Mouse (Mus musculus) urinary bladder, postnatal 25 days (tissue): Measurements from ENCODE around the gene Crispld2.

Experiments used
- DNase-seq: peaks from one replicate; pipeline ENCODE4 v3.0.0; 2022; ENCODE audit warnings: low spot score

Gene Crispld2

GRCm38 (mm10) chr8:120036111-120036510, 43.9 kb downstream of the Crispld2 start:
- DNase-seq, result no peak

- DNase-seq, result no peak
Observed at GRCm38 (mm10) chr8:120036578-120036977, 44.3 kb downstream of the Crispld2 start.

DNA sequence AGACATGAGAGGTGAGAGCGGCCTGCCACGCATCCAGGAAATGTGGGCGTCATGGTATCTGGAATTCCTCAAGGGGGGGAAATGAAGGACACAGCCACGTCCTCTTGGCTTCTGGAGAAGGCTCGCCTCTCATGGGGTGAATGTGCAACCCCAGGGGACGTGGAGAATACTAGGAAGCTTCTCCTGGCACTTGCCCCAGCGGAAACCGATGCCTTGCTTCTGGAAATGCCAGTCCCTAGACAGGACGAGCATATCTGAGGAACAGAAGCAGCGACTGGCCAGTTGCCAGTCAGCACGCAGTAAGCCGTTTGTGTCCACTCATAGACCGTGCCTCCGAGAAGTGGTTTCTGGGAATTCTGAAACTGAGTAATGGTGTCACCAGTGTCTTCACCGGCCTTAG, 45.0 kb downstream of the Crispld2 start:
- DNase-seq, result no peak

- DNase-seq, result no peak
Observed at GRCm38 (mm10) chr8:120037611-120038010, 45.4 kb downstream of the Crispld2 start.

DNA sequence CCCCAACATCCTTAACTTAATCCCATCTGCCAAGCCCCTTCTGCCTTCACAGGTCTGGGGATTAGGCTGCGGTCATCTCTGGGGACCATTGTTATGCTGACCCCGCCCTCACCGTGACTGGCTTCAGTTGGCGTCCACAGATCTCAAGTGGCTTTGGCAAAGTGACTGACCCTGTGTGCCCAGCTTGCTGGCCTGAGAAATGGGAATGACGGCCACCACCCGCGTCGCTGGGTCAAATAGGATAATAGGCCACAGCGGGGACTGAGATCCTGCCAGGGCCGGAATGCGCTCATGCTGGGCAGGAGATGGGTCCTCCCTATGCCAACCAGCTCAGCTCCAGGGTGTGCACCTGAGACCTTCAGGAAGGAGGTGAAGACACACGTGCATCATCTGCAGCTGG, 46.5 kb downstream of the Crispld2 start:
- no peak for DNase-seq

GRCm38 (mm10) chr8:120039313-120039919, 47.2 kb downstream of the Crispld2 start:
- DNase-seq, result no peak

GRCm38 (mm10) chr8:120040861-120041260, 48.6 kb downstream of the Crispld2 start:
- DNase-seq, result no peak

DNA sequence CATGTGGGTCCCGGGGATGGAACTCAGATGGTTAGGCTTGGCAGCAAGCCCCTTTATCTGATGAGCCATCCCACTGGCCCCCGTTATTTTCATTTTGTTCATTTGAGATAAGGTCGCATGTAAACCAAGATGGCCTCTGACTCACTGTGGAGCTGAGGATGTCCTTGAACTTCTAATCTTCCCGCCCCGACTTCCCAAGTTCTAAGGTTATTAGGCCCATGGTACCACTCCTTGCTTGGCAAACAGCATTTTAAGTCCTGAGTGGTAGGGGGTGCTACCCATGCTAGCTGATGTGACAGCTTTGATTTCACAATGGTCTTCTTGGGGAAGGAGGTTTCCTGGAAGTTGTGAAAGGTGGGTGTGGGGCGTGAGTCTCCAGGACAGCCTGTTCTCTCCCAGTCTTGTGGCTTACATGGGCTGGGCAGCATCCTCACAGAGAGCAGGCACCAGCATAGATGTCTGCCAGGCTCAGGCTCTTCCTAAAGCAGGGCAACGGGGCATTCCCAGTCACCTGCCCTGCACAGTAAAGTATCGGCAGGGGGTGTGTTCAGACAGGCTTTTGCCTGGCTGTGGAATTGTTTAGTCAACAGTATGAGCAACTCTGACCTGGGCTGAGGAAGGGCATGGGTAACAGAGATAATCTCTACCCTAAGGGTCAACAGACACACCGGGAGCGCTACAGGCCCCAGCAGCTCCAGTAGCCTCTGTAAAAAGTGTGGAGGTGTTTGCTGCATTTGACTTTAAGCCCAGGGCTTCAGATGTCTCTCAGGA, 50.5 kb downstream of the Crispld2 start:
- no peak for DNase-seq

DNA sequence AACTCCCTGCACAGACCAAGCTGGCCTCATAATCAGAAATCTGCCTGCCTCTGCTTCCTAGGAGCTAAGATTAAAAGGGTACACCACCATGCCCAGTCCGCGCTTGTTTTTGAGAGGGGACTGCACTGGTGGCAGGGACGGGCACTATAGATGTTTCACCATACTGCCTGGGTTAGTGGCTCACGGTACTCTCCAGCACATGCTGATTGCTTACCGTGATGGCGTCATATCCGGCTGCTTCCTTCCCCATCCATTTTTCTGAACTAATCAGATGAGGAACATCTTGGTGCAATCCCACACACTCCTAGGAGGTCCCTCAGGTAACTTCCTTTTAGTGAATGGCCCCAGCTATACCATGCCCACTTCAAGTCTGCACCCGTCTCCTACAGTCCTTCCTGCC, 52.7 kb downstream of the Crispld2 start:
- DNase-seq, result no peak

DNA sequence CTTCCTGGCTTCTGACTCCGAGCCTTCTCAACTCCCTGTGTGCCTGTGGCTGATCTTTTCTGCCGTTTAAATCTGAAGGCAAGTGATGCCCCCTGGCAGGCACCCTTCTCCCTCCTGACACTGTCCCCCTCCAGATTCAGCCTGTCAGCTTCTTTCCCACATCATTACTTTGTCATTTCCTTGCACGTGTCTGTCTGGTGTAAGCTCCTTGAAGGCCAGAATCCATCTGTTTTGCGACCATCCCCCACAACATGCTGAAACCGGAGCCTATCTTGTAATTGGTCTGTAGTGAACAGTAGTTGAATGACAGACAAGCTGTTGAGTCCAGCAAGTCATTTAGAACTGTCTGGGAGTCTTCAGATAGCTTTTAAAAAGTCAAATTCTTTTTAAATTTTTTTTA, 53.2 kb downstream of the Crispld2 start:
- DNase-seq, result no peak

DNA sequence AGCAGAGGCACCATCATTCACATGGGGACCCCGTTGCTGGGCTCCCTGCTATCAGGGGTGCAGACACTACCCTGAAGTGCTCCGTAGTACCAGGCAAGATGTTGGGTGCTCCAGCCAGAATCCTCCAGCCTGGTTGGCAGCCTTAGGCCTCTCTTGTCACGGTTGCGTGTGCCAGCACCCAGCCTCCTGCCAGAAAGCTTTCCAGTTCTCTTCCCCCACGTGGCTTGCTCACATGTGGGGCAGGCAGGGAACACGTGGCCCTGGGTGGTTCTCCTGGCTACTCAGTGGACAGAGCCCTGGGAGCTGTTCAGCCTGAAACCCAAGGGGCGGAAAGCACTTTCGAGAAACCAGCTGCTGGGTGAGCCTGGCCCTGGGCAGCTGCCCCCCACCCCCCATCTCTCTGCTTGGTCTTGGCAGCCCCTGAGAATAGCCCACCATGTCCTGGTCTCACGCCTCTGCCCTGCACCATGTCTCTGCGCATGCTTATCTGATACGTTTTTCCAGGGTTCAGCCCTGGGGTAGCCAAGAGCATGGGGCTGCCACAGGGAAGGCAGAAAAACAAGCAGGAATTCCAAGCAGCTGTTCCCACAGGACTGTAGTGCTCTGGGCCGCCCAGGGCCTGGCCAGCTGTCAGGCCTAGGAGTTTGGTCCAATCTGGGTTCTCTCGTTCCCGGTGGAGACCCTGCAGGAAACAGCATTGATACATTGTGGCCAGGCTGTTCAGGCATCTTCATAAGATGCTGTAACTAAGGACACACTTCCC, 54.2 kb downstream of the Crispld2 start:
- peak; percentile 67 for DNase-seq

GRCm38 (mm10) chr8:120049949-120050348, 57.7 kb downstream of the Crispld2 start:
- DNase-seq, result no peak

DNA sequence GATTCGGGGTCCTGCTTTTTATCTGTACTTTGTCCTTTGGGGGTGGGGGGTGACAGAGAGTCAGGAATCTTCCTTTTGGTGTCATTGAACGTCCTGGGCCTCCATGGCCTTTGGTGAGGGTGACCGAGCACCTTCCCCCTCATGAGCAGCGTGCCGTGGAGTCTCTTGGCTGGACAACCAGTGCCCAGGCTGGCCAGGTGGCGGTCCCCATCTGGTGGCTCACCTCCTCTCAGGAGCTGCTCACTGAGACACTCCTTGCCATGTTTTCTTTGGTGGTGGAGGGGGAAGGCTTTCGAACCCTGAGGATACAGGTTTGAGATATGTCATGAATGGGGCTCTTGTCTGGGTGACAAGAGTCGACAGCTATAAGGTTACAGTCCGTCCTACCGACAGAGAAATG, 58.1 kb downstream of the Crispld2 start:
- DNase-seq, result no peak

DNA sequence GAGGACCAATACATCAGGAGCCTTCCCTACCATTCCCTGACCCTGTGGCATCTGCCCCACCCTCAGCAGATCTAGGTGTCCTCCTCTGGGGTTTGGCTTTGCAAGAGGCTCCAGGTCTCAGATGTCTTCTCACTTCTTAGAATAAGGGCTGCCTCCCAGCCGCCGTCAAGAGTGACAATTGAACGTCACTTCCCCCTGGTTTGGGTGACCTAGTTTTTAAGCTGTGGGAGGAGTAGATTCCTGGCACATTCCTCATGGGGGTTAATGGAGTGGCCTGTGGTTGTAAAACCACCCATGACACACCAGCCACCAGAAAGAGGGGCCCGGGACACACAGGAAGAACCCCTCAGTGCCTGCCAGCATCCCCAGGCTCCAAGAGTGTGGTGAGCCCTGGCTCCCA, 58.8 kb downstream of the Crispld2 start:
- DNase-seq, result no peak

DNA sequence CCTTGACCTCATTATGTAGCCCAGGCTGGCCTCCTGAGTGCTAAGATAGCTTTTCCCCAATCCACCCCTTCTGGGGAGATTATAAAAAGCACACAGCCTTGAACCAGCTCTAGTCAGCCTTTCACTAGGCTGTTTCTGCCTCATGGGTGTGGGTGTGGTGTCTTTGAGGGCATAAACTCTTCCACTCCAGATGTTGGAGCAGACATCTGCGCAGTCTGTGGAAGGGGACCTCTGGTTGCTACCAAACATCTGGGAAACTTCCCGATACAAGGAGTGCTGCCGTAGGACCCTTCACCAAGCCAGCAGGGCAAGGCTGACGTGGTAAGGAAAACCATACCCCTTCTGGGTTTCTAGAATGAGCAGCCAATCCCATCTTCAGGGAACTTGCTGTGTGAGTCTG, 59.7 kb downstream of the Crispld2 start:
- DNase-seq, result no peak

GRCm38 (mm10) chr8:120052318-120052717, 60.1 kb downstream of the Crispld2 start:
- DNase-seq, result no peak

GRCm38 (mm10) chr8:120054833-120055232, 62.6 kb downstream of the Crispld2 start:
- DNase-seq, result no peak

DNA sequence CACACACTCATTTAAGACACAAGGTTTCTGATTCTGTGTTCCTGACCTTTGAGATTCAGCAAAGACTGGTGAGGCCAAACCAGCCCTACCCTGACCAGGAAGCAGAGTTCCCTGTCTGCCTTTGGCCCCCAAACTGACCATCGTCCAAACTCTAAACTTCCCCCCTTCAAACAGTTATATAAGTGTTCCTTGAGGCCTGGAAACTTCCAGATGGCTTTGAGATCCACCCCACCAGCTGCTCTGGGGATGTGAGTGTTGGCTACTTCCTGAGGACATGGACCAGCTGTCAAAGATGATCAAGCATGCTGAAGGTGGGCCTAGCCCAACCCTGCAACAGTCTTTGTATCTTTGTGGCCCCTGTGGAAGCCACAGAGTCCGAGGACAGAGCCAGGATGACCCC, 64.8 kb downstream of the Crispld2 start:
- no peak for DNase-seq

DNA sequence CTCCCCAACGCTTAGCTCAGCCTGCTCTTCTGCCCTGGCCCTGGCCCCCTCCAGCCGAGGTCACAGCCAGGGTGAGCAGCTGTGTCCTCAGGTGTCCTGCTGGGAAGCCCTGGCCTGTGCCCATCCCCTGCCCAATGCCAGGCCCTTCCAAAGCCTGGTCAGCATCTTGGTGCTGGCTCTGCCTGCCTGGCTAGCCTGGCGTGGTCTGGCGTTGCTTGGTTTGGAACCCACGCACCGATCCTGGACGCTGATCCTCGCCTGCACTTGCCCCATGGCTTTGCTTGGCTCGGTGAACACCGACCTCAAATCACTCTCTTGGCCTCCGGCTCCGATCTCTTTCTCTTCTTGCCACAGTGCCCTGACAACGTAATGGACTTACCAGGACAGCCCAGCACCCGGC, 70.5 kb downstream of the Crispld2 start:
- no peak for DNase-seq

- no peak for DNase-seq
Observed at GRCm38 (mm10) chr8:120063326-120063725, 71.1 kb downstream of the Crispld2 start.

DNA sequence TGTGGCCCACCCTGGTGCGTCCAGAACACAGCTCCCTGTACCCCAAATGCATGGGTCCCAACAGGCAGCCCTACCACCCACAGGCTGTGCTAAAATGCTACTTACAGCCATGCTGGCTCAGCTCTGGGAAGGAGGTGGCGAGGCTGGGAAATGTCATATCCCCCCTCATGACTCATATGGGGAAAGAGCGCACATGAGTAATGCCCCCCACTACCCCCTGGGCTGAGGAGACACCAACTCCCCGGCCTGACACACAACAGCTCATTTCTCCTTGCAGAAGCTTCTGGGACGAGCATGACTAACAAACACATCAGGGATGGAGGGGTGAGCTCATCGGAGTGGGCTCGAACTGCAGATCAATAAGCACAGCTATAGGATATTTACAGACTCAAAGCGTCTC, 73.4 kb downstream of the Crispld2 start:
- no peak for DNase-seq

- no peak for DNase-seq
Observed at GRCm38 (mm10) chr8:120066226-120066625, 74.0 kb downstream of the Crispld2 start.
